Mouse (Mus musculus) cerebellum, adult 8-10 months (tissue): Measurements from ENCODE around the gene Ell2.
A peak's percentile ranks its signal among the peaks of the same experiment; 100 is the strongest.
"Not testable (repeated sequence)": the region's sequence is repeated elsewhere in the genome, so short reads cannot be mapped to it uniquely, and the experiment has no call there.

Experiments used
- DNase-seq: peaks from one replicate; pipeline ENCODE4 v3.0.0; 2022

Gene Ell2

DNA sequence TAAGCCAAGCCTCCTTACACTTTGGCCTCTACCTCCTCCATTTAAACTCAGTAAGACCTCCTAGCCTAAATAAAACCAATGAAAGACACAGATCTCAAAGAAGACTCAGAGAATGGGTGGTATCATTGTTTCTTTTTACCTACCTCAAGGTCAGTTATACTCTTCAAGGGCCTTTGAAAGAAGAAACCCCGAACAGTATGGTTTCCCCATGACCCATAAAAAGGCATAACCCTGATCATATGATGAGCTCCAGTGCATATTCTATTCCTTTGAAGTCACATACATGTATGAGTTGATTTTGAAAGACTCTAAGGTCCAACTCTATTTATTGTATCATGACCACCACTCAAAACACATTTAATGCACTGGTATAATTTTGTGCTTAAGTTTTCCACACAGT is at the start of gene Ell2:
Ell2 (plus strand) TSS at position 301 of the 400 bp plus-strand sequence.
- DNase-seq: no peak

- no peak for DNase-seq
Measured at GRCm38 (mm10) chr13:75685438-75685837, 21.1 kb upstream of the Ell2 start.

DNA sequence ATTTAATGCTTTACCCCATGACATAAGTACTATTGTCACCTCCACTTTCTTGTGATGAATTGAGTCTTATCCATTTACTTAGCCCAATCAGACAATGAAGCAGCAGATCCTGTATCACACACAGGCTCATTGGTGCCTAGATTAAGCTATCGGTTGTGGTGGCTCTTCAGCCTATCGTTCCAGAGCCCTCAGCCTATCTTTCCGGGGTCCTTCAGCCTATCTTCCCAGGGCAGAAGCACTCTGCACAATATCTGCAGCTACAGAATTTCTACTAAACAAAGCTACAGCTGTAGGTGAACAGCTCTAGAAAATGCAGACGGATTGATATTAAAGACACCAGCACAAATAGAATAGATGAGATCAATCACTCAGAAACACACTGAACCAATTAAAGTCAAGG is 19.6 kb upstream of the Ell2 start:
- no peak for DNase-seq

DNA sequence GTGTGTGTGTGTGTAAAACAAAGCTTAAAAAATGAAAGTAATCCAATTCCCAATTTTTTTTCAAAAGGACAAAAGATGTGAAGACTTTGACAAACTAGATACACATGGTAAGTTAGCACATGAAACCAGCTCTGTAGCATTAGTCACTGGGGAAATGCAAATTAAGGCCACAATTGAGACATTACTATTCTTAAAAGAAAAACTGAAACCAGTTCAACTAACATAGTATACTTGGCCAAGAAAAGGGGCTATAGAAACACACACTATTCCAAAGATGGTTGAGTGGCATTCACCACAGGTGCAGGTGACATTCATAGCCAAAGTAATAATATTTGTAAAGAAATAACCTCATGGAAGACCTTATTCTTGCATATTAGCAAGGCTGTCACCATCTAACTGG is 14.9 kb upstream of the Ell2 start:
- no peak for DNase-seq

- no peak for DNase-seq
Measured at GRCm38 (mm10) chr13:75693081-75693480, 13.5 kb upstream of the Ell2 start.

- no peak for DNase-seq
Measured at GRCm38 (mm10) chr13:75702814-75703213, 3.7 kb upstream of the Ell2 start.

DNA sequence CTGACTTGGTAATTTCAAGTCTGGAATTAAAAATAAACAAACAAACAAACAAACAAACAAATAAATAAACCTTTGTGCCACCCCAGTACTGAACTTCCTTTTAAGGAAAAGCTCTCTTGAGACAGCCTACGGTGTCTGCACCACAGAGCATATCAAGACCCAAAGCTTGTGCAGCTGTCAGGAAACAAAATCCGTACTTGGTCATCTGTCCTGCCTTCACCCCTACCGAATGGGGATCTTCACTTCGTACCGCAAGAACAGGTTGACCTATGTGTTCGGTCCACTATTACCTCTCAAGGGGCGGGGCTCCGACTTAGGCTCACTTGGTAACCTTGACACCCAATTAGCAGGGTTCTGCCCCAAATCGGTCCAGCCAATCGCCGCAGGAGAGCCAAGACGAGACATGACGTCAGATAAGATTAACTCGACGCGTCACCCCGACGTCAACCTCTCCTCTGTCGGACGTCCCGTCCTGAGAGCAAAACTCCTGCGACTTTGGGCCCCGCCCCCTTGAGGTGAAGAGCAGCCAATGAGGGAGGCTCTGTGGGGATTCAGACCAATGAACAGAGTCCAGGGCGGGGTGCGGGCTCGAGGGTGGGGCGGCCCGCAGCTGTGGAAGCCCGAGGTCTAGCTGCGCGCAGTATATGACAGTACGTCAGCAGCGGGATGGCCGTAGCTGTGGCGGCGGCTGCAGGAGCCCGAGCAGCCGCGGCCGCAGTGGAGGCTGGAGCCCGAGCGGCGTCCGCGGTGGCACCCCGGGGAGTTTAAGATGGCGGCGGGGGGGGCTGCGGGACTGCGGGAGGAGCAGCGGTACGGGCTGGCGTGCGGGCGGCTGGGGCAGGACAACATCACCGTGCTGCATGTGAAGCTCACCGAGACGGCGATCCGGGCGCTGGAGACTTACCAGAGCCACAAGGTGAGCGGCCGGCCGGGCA is 592 bp downstream of the Ell2 start:
- DNase-seq: peak; percentile 53

- DNase-seq: peak; percentile 10
Measured at GRCm38 (mm10) chr13:75707821-75708636, 1.5 kb downstream of the Ell2 start.

- DNase-seq: no peak
Measured at GRCm38 (mm10) chr13:75708637-75709002, 2.1 kb downstream of the Ell2 start.

DNA sequence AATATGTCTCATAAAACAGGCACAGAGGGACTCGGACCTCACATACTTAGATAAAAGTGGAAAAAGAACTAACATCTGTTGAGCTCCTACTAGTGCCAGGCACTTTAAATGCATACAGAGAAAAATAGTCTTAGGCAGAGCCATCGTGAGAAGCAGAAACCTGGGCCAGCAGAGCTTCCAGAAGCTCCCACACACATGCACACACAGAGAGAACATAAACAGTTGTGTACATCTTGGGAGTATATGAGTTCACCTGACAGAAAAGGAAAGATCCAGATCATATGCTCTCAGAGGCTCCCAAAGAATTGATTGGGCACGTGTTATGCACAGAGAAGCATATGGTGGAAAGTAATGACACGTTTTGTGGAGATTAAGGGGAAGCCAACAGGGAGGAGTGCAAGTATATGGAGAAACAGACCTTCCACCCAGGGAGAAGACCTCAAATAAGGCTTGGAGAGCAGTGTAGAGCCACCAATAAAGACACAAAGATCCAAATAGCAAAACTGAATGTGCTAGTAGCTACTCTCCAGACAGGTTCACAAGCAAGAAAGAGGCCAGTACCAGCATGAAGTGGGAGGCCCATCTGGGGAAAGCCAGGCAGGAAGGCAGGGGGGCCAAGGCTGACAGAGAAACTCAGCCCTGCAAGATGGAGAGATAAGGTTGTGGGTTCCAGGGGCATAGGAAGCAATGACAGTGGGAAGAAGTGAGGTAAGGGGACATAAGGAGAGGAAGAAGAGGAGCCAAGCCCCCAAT is 2.6 kb downstream of the Ell2 start:
- DNase-seq: no peak

DNA sequence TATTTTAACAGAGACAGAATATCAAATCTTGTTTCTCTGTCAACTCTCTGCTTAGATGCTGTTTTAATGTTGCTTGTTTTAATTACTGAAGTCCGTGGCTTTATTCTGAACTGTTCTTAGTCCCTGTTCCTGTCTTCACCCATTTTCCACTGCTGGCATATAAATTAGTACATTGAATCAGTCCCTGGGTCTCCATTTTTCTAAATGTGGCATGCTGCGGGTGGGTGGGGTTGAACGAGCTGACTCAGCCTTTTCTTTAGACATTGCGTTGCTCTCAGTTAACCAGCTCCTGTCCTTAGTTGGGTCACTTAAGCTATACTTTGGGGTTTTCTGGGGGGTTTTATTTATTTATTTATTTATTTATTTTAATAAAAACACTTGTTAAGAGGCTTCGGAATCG is 3.6 kb downstream of the Ell2 start:
- no peak for DNase-seq

DNA sequence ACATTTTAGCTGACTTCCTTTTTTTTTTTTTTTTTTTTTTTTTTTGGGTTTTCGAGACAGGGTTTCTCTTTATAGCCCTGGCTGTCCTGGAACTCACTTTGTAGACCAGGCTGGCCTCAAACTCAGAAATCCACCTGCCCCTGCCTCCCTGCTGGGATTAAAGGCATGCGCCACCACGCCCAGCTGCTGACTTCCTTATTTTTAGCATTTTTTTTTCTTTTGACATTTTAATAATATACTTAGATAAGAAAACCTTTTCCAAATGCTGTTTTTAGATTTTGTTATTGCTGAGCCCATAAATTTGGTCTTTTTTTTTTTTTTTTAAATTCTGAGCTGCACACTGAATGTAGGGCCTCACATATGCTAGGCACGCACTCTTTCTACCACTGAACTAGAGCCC is 5.0 kb downstream of the Ell2 start:
- DNase-seq: not testable (repeated sequence)

DNA sequence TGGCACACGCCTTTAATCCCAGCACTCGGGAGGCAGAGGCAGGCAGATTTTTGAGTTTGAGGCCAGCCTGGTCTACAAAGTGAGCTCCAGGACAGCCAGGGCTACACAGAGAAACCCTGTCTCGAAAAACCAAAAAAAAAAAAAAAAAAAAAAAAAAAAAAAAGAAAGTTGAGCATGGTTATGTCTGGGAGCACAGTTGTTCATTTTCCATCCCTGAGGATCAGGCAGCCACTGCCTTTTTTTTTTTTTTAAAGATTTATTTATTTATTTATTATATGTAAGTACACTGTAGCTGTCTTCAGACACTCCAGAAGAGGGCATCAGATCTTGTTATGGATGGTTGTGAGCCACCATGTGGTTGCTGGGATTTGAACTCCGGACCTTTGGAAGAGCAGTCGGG is 6.0 kb downstream of the Ell2 start:
- DNase-seq: not testable (repeated sequence)

GRCm38 (mm10) chr13:75714407-75714806 is 7.8 kb downstream of the Ell2 start:
- no peak for DNase-seq

GRCm38 (mm10) chr13:75717638-75718302 is 11.2 kb downstream of the Ell2 start:
- DNase-seq: no peak

DNA sequence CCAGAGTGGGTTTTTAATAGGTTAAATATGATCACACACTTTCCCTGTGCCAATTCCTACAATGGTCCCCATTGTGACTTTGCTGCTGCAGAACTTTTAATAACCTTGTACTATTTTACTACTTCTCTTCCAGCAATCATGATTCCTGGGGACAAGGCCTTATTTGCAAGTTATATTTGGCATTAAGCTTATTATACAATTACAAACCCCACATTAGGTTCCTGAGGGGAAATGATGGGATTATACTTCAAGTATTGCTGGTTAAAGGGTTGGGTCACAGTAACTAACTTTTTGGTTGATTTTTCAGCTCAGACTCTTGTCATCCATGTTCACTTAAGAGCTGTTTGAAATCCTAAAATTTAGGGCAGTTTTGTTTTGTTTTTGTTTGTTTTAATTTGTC is 11.8 kb downstream of the Ell2 start:
- no peak for DNase-seq

GRCm38 (mm10) chr13:75719645-75720044 is 13.1 kb downstream of the Ell2 start:
- DNase-seq: no peak

DNA sequence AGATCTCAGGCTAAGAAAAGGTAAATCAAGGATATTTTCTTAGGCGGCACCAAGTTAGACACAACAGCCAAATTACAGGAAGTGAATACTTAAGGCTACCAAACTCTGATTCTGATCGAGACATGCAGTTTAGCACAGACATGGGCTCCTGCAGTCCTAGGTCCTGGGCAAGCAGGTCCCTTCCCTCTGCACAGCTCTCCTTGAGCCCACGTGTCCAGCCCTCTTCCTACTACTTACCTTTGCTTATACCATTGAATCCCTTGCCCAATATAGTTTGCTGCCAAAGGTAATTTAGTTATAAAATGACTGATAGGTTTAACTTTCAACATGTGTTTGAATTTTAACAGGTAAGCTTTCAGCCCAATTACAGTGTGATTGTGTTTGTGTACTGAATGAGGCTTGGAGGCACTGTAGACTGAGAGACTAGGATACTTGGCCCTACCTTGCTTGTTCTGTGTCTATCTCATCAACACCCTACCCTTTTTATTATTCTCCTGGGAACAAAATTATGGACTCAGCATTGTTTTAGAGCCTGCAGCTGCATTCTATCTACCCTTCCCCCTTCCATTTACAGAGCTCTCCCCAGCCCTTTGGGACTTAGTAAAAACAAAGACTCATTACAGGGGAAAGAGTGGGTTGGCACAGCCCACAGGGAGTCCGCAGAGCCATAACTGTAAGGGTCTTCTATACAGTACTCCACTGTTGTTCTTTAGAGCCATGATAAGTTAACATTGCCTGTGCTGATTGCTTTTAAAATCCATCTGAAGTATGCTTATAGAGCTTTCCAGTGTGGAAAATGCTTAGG is 20.2 kb downstream of the Ell2 start:
- DNase-seq: no peak

GRCm38 (mm10) chr13:75727932-75728331 is 21.4 kb downstream of the Ell2 start:
- DNase-seq: no peak

- no peak for DNase-seq
Measured at GRCm38 (mm10) chr13:75729834-75730233, 23.3 kb downstream of the Ell2 start.

- no peak for DNase-seq
Measured at GRCm38 (mm10) chr13:75730717-75731116, 24.2 kb downstream of the Ell2 start.
